Mouse (Mus musculus) embryonic facial prominence, embryonic 10.5 days (tissue): ENCODE measurements at regions not wholly inside any gene's neighbourhood (a gene's known extent, or its start where the extent isn't known, plus 50 kb on each side); places are given as distances from the start of the nearest gene placed in this dataset.

Experiments used
- DNase-seq: peaks from one replicate; pipeline ENCODE4 v3.0.0-alpha.2; 2017; ENCODE audit warnings: low spot score
- H3K27ac ChIP-seq: fragments of 300-500 bp; sonication (generic); replicated peaks from 2 replicates; pipeline ENCODE4 v1.5.1; 2016; ENCODE audit warnings: mild to moderate bottlenecking
- H3K27me3 ChIP-seq: fragments of 300-500 bp; sonication (generic); replicated peaks from 2 replicates; pipeline ENCODE4 v1.6.1; 2016; ENCODE audit warnings: low read depth, mild to moderate bottlenecking; ENCODE audit not compliant: poor library complexity, severe bottlenecking
- H3K36me3 ChIP-seq: fragments of 300-500 bp; sonication (generic); replicated peaks from 2 replicates; pipeline ENCODE4 v1.6.1; 2016; ENCODE audit warnings: mild to moderate bottlenecking, moderate library complexity
- H3K4me1 ChIP-seq: fragments of 300-500 bp; sonication (generic); 2 replicates; pipeline ENCODE4 v1.6.1; 2016
- H3K4me3 ChIP-seq: fragments of 300-500 bp; sonication (generic); 2 replicates; pipeline ENCODE4 v1.5.1; 2016; ENCODE audit warnings: mild to moderate bottlenecking, moderate library complexity
- H3K9me3 ChIP-seq: fragments of 300-500 bp; sonication (generic); 2 replicates; pipeline ENCODE4 v1.6.1; 2016; ENCODE audit warnings: mild to moderate bottlenecking
- WGBS: fragments of 180-500 bp; shearing (Covaris S2); methylation state at CpG from one replicate; pipeline ENCODE4 v1.1.7; 2016; 5-methylcytosine and 5-hydroxymethylcytosine counted together

- DNase-seq = no peak
- WGBS = 68% methylated on average over 6 of the region's 6 CpGs
- H3K4me1 ChIP-seq = no peaks in the 10 kb centered on the region
- H3K9me3 ChIP-seq = no peaks in the 10 kb centered on the region
- no peaks in the 10 kb centered on the region for H3K27me3 ChIP-seq
- H3K36me3 ChIP-seq = no peaks in the 10 kb centered on the region
- H3K27ac ChIP-seq = no peak overlapping the region
- no peak overlapping the region for H3K4me3 ChIP-seq
Observed at GRCm38 (mm10) chr19:36293177-36293969, 54.7 kb upstream of the Pcgf5 start.
